Mouse (Mus musculus): ENCODE results near the gene Cep112.

DNA sequence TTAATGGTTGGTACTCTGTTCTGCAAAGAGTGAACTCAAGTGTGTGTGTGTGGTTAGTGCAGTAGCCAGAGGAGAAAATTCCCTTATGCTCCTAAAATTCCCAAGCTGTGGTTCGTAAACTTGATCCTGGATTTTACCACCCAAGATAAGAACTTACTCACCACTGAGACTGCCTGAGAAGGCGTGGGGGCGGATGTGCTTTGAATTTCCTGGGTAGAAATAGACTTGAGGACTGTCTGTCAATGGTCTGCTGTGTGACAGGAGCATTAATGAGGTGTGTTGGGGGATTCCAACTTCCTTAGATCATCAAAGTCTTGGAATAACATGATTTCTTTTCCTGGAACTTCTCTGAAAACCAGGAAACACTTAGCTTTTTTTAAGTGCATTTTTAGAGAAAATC is 374.7 kb downstream of the Cep112 start:
- no peak for TF ChIP-seq MAFK (IDR thresholded peaks at IDR 0.05; ENCODE audit: insufficient read depth, low read depth, low read length)
- no peak for TF ChIP-seq ZNF384 (IDR thresholded peaks at IDR 0.05; ENCODE audit: low read depth, low read length)

Data from ES-E14 (cell line).